Mouse (Mus musculus) embryonic fibroblast, embryonic 13.5 days (primary cell): Measurements from ENCODE around the gene Dach1. TPM values are rescaled to one million over a fixed set of nuclear protein-coding genes. Genes with fewer than 3 reads are reported as not detected.

Experiments used
- H3K27ac ChIP-seq: 2 replicates; pipeline ENCODE4 v1.5.1; 2012; ENCODE audit warnings: low read length, control low read depth, inconsistent platforms; ENCODE audit not compliant: insufficient read depth
- H3K4me1 ChIP-seq: 2 replicates; pipeline ENCODE4 v1.6.1; 2011; ENCODE audit warnings: low read length; ENCODE audit not compliant: control insufficient read depth, insufficient read depth
- H3K4me3 ChIP-seq: 2 replicates; pipeline ENCODE4 v1.5.1; 2011; ENCODE audit warnings: mild to moderate bottlenecking, control low read depth, low read length; ENCODE audit not compliant: insufficient read depth
- CTCF ChIP-seq: IDR thresholded peaks from 2 replicates; pipeline ENCODE4 v1.5.1; 2011; ENCODE audit warnings: mild to moderate bottlenecking, control low read depth, low read length, moderate library complexity, borderline replicate concordance; ENCODE audit not compliant: insufficient read depth
- POLR2A ChIP-seq: IDR thresholded peaks from 2 replicates; pipeline ENCODE4 v1.6.1; 2011; ENCODE audit warnings: low read depth, mild to moderate bottlenecking, control low read depth, low read length, moderate library complexity
- polyA plus RNA-seq: library from polyadenylated mRNA; stranded (reverse); fragments of >200 nt; gene quantifications from 2 replicates; pipeline ENCODE4 v1.2.4, GENCODE M21; 2011; ENCODE audit warnings: low read depth; ENCODE audit not compliant: missing spikeins, insufficient read length

Dach1 gene
- polyA plus RNA-seq, 1 experiment: 0.56 TPM

- Histone ChIP-seq H3K4me1 (no peaks in the 10 kb centered on the region), H3K4me3 (no peak overlapping the region), H3K27ac (no peak overlapping the region)
- no peak for TF ChIP-seq CTCF
- TF ChIP-seq POLR2A: no peak
Measured at GRCm38 (mm10) chr14:98047670-98048069, 121.9 kb downstream of the Dach1 start.

- Histone ChIP-seq H3K4me3 (no peak overlapping the region), H3K4me1 (no peaks in the 10 kb centered on the region), H3K27ac (no peak overlapping the region)
- TF ChIP-seq POLR2A: no peak
- TF ChIP-seq CTCF: no peak
Measured at GRCm38 (mm10) chr14:98046960-98047359, 122.6 kb downstream of the Dach1 start.

- TF ChIP-seq POLR2A (no peak), CTCF (no peak)
- Histone ChIP-seq H3K4me1 (no peaks in the 10 kb centered on the region), H3K27ac (no peak overlapping the region), H3K4me3 (no peak overlapping the region)
Measured at GRCm38 (mm10) chr14:98038524-98038923, 131.0 kb downstream of the Dach1 start.

- Histone ChIP-seq H3K4me1 (no peaks in the 10 kb centered on the region), H3K4me3 (no peak overlapping the region), H3K27ac (no peak overlapping the region)
- TF ChIP-seq CTCF: no peak
Measured at GRCm38 (mm10) chr14:98037175-98037574, 132.4 kb downstream of the Dach1 start.

- TF ChIP-seq CTCF (no peak), POLR2A (no peak)
- no peak overlapping the region for H3K4me3 ChIP-seq
- no peak overlapping the region for H3K27ac ChIP-seq
- H3K4me1 ChIP-seq: no peaks in the 10 kb centered on the region
Measured at GRCm38 (mm10) chr14:98035261-98035660, 134.3 kb downstream of the Dach1 start.

- H3K27ac ChIP-seq: no peak overlapping the region
- TF ChIP-seq POLR2A: no peak
- TF ChIP-seq CTCF: no peak
- no peaks in the 10 kb centered on the region for H3K4me1 ChIP-seq
- H3K4me3 ChIP-seq: no peak overlapping the region
Measured at GRCm38 (mm10) chr14:98023540-98023939, 146.0 kb downstream of the Dach1 start.

- Histone ChIP-seq H3K4me1 (no peaks in the 10 kb centered on the region), H3K4me3 (no peak overlapping the region)
- no peak for TF ChIP-seq CTCF
- no peak for TF ChIP-seq POLR2A
Measured at GRCm38 (mm10) chr14:98014053-98014452, 155.5 kb downstream of the Dach1 start.

GRCm38 (mm10) chr14:98008501-98008900 is 161.1 kb downstream of the Dach1 start:
- H3K27ac ChIP-seq: no peak overlapping the region
- no peak overlapping the region for H3K4me3 ChIP-seq
- H3K4me1 ChIP-seq: no peaks in the 10 kb centered on the region
- no peak for TF ChIP-seq POLR2A
- TF ChIP-seq CTCF: no peak

More at GRCm38 (mm10) chr14:98014053-98014452, 155.5 kb downstream of the Dach1 start:
- H3K27ac ChIP-seq: no peak overlapping the region

- TF ChIP-seq POLR2A: no peak
- no peak for TF ChIP-seq CTCF
- no peak overlapping the region for H3K27ac ChIP-seq
- H3K4me1 ChIP-seq: no peaks in the 10 kb centered on the region
- no peak overlapping the region for H3K4me3 ChIP-seq
Measured at GRCm38 (mm10) chr14:98002021-98002680, 167.4 kb downstream of the Dach1 start.

GRCm38 (mm10) chr14:97998584-97998983 is 171.0 kb downstream of the Dach1 start:
- no peaks in the 10 kb centered on the region for H3K4me1 ChIP-seq
- H3K4me3 ChIP-seq: no peak overlapping the region
- TF ChIP-seq POLR2A: no peak
- TF ChIP-seq CTCF: no peak
- H3K27ac ChIP-seq: no peak overlapping the region

- Histone ChIP-seq H3K4me3 (no peak overlapping the region), H3K4me1 (no peaks in the 10 kb centered on the region), H3K27ac (no peak overlapping the region)
- no peak for TF ChIP-seq POLR2A
- TF ChIP-seq CTCF: no peak
Measured at GRCm38 (mm10) chr14:97983251-97983650, 186.3 kb downstream of the Dach1 start.
